Mouse (Mus musculus) heart, adult 18-20 months (tissue): ENCODE results near the gene Akap7. TPM values are rescaled to one million over a fixed set of nuclear protein-coding genes. Genes with fewer than 3 reads are reported as not detected.
"Not testable (repeated sequence)": the region's sequence is repeated elsewhere in the genome, so short reads cannot be mapped to it uniquely, and the experiment has no call there.

ENCODE experiments used
- DNase-seq, 2 experiments: peaks; one replicate each; pipeline ENCODE4 v3.0.0; 2021 to 2022; ENCODE audit warnings: mixed read lengths in 1 of 2
- total RNA-seq, 2 experiments: library from RNA; stranded (reverse); gene quantifications; 2 replicates each; pipeline ENCODE4 v1.2.3; 2021

Gene Akap7
- total RNA-seq, 2 experiments from 2014 or later, result 52.6 to 62.5 TPM

DNA sequence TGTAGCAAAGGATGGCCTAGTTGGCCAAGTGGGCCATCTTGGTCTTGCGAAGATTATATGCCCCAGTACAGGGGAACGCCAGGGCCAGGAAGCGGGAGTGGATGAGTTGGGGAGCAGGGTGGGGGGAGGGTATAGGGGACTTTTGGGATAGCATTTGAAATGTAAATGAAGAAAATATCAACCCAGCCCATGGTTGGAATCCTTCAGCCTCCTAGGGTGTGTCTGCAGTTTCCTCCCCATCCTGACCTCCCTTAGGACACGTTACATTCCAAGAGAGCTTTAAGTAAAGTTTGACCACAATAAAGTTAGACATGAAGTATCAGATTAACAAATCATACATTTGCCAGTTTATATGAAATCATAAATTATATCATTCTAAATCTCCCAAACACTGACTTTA is 116.5 kb downstream of the Akap7 start:
- no peak for DNase-seq

DNA sequence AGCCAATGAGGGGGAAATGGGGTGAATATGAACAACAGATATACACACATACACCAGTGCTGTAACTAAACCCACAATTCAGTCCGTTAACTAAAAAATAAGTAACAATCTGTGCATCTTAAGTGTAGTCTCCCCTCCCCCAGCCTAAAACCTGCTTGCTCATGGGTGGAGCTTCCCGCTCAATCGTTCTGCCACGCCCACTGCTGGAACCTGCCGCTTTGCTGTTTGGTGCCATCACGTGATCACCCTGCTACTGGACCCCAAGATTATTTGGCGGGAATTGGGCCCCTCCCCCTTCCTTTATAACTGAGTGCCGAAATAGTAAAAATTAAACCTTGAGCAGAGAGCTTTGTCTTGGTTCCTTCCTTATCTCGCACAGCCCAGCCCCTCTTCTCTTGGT is 121.4 kb downstream of the Akap7 start:
- not testable (repeated sequence) for DNase-seq

DNA sequence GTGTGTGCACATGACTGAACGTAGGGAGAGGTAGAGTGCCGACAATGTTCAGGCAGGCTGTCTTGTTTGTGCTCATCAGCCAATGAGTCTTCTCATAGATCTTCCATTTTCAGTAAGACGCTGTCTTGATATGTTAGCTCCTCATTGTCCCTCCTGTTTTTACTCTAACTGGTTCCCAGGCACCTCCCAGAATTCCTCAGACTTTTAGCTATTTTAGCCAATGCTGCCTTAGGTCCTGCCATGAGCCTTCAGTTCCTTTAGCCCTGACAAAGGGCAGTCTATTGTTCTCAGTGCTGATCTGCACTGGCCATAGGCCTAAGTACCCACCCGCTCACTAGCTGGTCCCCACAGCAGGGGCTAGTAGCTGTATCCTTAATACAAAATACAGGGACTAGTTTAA is 122.0 kb downstream of the Akap7 start:
- DNase-seq, result no peak

GRCm38 (mm10) chr10:25184819-25185603 is 122.7 kb downstream of the Akap7 start:
- DNase-seq, result no peak

DNA sequence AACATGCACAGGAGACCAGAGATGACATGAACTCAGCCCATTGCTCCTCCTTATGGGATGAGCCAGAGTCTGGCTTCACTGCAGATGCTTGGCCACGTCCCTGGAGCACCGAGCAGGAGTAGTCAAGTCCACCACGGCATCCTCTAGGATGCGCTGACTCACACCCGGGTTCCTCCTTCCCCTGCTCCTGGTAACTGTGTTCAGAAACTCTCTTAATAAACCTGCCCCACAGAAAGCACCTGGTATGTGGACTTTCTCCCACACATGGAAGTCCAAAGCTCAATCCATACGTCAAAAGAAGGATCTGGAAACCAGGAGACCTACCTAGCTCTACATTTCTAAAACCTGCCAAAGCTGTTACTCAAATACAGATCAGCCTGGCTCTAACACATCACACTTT is 124.4 kb downstream of the Akap7 start:
- DNase-seq, result no peak

DNA sequence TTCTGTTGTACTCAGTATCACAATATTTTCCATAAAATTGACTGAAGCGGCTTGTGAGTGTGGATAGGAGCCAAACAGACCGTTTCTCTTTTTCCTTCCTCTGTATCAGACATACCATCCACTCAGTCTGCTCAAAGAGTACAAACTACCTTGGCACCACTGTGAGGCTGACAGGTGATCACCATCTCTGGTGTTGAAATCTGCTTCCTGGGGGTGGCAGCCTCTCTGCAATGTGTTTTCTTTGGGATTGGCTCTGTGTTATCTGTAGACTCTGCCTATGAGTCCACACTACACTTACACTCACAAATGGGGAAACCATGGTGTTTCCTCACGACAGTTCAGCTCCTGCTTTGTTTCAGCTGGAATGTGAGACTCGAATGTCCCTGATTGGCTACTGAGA is 128.6 kb downstream of the Akap7 start:
- DNase-seq, result peak; percentile 14 to 18

- no peak for DNase-seq
These were observed 130.4 kb downstream of the Akap7 start for GRCm38 (mm10) chr10:25177270-25177669.

DNA sequence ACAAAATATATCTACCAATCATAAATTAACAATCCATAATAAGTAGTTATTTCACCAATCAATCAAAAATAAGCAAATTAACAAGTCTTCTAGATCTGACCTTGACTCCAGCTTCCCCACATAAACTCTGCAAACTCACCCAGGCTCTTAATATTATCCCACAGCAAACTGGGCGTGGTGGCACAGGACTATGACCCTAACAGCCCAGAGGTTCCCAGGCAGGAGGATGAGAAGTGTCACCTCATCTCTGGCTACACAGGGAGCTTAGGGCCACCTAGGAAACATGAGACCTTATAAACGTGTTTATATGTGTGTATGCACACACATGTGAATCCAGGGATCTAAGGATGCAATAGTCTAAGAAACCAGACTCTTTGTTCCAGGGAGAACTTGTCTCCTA is 132.8 kb downstream of the Akap7 start:
- no peak for DNase-seq

DNA sequence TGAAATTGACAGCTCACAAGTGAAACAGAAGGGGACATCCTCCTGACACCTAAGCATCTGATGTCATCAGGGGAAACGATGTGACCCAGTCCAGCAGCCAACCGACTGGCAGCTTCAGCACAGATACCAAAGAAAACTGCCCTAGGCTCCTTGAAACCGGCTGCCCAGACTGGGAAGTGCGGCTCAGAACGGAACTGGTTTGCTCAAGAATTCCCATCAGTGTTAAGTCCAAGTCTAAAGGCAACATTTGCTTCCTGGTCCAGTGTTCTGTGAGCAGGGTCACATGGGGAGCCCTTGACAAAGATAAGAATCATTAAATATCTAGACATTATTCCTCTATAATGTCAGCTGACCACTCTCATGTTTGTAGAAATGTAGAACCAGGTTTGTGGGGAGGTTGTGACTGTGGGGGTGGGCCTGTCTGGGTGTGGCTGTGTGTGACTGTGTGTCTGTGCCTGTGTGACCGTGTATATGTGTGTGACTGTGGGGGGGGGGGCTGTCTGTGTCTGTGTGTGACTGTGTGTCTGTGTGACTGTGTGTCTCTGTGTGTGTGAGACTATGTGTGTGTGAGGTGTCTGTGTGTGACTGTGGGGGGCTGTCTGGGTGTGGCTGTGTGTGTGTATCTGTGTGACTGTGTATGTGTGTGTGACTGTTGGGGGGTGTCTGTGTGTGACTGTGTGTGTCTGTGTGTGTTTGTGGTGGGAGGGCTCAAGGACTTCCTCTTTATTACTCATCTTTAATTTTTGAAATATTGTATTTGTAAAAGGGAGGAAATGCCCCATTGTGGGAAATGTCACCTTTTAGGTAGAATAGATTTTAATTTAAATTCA is 140.1 kb downstream of the Akap7 start:
- no peak for DNase-seq

GRCm38 (mm10) chr10:25163510-25163909 is 144.2 kb downstream of the Akap7 start:
- DNase-seq, result not testable (repeated sequence)

DNA sequence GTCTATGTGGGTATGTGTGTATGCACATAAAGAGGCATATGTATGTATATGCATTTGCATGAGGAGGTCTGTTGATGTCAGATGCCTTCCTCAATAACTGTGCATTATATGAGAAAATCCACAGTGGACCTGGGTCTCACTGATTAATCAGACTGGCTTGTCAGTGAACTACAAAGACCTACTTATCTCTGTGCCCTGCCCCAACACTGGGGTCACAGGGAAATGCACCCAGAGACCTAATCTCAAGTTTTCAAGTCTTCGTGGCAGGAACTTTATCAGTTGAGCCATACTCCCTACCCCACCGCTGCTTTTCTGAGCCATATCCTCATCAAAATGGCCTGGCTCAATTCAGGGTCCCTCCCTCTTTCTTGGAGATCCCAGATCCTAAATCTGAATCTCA is 146.0 kb downstream of the Akap7 start:
- no peak for DNase-seq

- DNase-seq, result no peak
These were observed 149.0 kb downstream of the Akap7 start for GRCm38 (mm10) chr10:25158651-25159050.

GRCm38 (mm10) chr10:25157339-25157738 is 150.3 kb downstream of the Akap7 start:
- DNase-seq, result no peak

GRCm38 (mm10) chr10:25154225-25154624 is 153.4 kb downstream of the Akap7 start:
- no peak for DNase-seq

GRCm38 (mm10) chr10:25151172-25151800 is 156.4 kb downstream of the Akap7 start:
- no peak for DNase-seq

- no peak for DNase-seq
These were observed 161.8 kb downstream of the Akap7 start for GRCm38 (mm10) chr10:25145851-25146250.

GRCm38 (mm10) chr10:25144787-25145761 is 162.6 kb downstream of the Akap7 start:
- no peak for DNase-seq

GRCm38 (mm10) chr10:25141781-25142180 is 165.9 kb downstream of the Akap7 start:
- DNase-seq, result no peak

DNA sequence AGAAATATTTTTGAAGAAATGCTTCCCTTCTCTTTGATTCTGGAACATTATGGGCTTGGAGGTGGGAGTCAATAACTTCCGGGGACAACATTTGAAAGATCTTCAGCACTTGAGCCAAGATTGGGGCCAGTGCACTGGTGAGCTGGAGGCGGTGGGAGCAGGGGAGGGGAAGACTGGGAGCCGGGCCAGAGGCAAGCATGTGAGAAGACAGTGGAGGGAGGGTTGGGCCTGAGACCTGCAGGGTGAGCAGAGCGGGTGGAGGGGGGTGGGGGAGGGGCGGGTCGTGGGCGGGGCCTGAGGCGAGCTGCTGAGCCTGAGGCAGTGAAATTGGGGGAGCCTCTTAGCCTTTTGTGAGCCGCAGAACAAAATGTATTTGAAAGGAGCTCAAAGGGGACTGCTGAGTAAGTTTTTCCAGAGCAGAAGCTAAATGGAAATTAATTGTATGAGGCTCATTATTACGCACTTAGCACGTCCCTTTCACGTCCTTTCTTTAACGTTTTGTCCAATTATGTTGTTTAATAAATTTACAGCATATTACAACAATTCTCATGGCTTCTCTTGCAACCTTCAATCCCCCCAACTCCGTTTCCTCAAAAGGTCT is 167.4 kb downstream of the Akap7 start:
- DNase-seq, result peak; percentile 10 to 15

GRCm38 (mm10) chr10:25133581-25133980 is 174.1 kb downstream of the Akap7 start:
- no peak for DNase-seq

- peak; percentile 57 to 68 for DNase-seq
These were observed 179.2 kb downstream of the Akap7 start for GRCm38 (mm10) chr10:25128455-25128863.
